Mouse (Mus musculus) yolk sac, embryonic 10.5 days (tissue): ENCODE results near the gene Ggt5.
A peak's percentile ranks its signal among the peaks of the same experiment; 100 is the strongest.

Source experiments
- DNase-seq: peaks from one replicate; pipeline ENCODE4 v3.0.0-alpha.2; 2017; ENCODE audit warnings: low spot score

Gene Ggt5

DNA sequence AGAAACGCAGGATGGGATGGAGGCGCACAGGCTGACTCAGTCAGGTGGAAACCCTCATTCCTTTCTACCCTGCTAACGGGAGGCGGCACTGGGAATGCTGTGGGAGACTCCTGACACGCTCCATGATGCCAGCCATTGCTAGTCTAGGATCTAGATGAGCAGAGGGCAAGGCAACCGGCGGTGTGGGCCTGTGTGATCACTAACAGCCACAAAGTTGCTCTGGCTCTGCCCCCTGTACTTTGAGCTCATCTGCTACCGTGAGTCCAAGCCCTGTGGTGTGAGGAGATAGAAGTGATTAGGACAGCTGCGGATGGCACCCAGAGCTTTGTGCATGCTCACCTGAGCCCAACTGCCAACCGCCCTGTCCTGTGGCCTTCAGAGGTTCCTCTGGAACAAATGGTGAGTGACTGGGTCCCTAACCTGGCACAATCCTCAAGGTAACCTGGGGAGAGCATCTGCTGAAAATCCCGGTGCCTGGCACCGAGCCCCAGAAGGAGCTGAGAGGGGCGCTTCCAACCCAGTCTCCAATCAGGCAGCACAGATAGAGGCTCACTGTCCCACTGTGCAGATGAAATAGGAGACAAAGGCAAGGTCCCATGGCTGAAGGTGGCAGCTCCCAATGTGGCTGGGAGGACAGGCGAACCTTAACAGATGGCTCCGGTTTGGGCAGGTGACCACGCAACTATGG is 62.4 kb downstream of the Ggt5 start:
- DNase-seq: no peak

DNA sequence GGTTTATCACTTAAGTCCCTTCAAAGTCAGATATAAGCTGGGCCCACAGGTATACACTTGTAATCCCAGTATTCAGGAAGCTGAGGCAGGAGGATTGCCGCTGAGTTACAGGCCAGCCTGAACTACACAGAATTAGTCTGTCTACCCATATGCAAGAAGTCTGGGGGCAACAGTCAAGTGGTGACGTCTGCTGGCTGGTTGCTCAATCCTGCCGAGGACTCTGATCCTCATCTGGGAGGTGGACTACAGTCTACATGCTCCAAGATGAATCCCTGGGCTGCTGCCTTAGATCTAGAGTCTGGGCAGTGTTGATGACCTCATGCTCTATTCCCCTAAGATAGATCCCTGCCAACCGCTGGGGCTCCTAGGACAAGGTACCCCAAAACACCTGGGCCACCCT is 64.9 kb downstream of the Ggt5 start:
- DNase-seq: peak; percentile 82

- no peak for DNase-seq
These were observed 68.0 kb downstream of the Ggt5 start for GRCm38 (mm10) chr10:75657165-75657564.

GRCm38 (mm10) chr10:75657772-75658171 is 68.6 kb downstream of the Ggt5 start:
- DNase-seq: no peak

DNA sequence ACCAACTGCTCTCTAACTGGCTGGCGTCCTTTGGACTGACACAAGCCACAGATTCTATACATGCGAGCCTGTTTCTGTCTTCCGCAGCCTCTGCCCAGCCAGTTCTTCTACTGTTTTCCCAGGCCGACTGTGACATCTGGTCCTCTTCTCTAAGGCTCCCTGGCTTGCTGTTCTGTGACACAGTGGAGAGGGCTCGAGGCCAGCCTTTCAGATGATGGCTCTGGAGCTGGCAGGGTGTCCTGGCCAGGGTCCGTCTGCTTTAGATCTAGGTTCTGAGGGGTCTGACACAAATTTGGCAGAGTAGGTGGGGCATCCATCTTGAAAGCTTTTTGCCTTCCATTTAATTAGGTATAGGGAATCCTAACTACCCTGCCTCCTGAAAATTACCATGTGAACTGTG is 72.2 kb downstream of the Ggt5 start:
- no peak for DNase-seq

DNA sequence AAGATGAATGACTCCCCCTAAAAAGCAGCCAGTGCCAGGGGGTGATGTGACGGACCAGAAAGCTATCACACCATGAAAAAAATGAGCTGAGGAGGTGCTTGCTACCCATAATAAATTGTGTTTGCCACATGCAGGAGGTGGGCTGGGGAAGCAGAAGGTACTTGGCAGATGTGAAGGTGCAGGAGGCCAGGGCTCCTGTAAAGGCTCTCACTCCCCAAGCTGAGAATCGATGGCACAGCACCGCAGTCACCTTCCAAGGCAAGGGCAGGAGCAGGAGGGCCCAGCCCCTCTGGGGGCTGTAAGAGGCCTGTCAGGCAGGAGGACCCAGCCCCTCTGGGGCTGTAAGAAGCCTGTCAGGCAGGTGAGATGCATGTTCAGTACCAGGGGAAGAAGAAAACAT is 72.7 kb downstream of the Ggt5 start:
- DNase-seq: no peak

DNA sequence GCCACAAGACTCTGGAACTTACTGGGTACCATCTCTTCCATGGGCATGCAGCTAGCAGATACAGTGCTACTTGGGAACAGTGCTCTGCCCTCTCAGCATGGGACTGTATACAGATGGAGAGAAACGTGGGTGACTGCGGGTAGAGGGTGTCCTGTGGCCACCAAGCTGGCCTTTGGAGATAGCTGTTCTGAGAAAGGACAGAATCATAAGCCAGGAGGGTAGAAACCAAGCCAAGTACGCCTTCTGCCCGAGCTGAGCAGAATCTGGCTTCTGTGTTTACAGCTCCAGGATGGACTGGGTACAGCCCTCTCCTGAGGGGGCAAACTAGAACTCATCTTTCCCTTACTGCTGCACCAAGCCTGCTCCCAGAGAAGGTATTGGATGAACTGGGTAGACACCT is 73.4 kb downstream of the Ggt5 start:
- DNase-seq: no peak

GRCm38 (mm10) chr10:75664673-75665270 is 75.6 kb downstream of the Ggt5 start:
- DNase-seq: no peak

DNA sequence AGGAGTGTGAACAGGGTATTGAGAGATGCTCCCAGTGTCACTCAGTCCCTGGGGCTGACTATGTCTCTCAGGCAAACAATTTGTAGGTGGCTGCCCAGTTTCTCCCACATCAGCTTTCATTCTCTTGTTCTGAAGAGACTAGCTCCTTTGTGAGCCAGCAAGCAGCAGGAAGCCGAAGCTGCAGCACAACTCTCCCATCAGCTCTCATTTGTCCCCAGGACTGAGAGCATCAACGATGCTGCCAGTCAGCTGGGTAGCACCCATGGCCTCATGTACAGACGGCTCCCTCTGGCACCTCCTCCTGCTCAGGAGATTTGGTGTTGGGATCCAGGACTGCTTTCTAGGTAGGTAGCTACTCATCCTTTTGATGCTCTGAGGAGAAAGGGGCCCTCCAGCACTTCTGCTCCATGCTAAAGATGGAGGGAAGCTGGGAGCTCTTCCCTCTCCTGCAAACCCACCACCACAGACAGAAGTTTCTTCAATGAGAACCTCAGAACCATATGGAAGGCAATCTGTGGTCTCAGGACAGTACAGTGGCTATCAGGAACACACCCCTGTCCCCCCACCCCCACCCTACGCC is 77.4 kb downstream of the Ggt5 start:
- DNase-seq: no peak
